Mouse (Mus musculus) WW6 (cell line): ENCODE results near the gene Pdcd4.
"Not testable (repeated sequence)": the region's sequence is repeated elsewhere in the genome, so short reads cannot be mapped to it uniquely, and the experiment has no call there.

Experiments
- DNase-seq: peaks from one replicate; pipeline ENCODE4 v3.0.0-alpha.2; 2013; ENCODE audit warnings: low read depth, low spot score

Pdcd4 gene

DNA sequence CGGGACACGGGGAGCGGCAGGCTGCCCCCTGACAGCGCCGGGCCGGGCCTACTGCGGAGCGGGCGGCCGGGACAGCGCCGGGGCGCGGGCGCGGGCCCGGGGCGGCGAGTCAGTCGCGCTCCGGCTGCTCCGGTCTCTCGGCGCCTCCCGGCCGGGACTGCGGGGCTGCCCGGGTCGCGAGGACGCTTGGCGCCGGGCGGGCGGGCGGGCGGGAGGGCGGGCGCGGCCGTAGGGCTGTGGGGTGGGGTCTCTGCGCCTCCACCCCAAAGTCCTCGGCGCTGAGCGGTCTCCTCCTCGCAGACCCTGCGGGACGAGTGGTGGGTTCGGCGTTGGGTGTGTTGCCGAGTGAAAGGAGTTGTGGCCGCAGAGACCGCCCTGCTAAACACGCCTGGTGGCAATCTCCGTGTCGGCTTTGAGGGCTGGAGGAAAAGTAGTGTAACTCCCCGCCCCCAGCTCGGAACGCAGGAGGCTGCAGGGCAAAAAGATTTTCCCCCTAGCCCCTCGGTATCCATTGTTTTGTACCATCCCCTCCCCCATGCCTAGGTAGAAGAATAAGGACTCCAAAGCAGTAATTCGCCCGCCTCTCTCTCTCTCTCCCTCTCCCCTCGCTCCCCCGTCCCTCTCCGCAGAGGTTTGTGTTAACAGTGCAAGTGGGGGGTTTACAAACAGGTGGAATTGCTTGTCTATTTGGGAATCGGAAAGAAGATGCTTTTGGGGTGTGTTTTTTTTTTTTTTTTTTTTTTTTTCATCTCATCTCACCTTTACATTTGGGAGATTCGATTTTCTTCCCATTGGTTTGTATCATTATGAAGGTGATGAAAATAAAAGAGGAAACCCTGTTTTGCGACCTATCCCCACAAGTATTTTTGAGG is 53.4 kb downstream of the Pdcd4 start:
- peak; percentile 62 for DNase-seq

DNA sequence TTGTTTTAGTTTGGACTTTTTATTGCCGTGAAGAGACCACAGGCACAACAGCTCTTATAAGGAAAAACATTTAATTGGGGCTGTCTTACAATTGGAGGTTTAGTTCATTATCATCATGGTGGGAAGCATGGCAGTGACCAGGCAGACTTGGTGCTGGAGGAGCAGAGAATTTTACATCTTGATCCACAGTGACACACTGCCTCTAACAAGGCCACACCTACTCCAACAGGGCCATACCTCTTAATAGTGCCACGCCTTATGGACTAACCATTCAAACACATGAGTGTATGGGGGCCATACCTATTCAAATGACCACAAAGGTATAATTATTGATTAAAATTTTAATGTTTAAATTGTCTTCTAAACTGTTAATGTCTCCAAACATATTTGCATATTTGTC is 65.5 kb downstream of the Pdcd4 start:
- DNase-seq = no peak

DNA sequence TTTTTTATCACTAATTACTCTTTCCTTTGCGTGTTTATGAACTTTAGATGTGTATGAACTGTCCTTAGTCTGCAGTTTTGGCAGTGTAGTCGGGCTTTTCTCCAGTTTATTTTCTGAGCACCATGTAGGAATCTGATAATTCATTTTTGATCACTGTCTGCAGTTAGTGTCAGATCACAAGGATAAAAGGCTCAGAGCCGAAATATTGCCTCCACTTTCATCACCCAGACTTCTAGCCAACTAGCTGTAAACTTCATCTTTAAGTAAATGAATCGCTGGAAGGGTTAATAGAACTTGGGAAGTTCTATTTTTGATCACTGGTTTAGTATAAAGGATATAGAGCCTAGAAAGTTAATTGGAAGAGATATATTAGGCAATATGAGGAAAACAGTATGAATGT is 70.5 kb downstream of the Pdcd4 start:
- no peak for DNase-seq

DNA sequence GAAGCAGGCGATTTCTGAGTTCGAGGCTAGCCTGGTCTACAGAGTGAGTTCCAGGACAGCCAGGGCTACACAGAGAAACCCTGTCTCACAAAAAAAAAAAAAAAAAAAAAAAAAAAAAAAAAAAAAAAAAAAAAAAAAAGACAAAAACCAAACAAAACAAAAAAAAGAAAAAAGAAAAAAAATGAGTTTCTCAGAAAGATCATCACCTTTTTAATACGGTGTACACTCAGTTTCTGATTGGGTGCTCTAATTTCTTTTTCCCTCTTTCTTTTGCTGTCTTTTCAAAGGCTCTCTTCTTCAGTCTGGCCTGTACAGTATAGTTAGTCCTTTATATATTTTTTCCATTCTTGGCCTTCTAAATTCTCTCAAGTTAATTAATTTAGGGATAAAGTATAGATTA is 72.3 kb downstream of the Pdcd4 start:
- DNase-seq = not testable (repeated sequence)

DNA sequence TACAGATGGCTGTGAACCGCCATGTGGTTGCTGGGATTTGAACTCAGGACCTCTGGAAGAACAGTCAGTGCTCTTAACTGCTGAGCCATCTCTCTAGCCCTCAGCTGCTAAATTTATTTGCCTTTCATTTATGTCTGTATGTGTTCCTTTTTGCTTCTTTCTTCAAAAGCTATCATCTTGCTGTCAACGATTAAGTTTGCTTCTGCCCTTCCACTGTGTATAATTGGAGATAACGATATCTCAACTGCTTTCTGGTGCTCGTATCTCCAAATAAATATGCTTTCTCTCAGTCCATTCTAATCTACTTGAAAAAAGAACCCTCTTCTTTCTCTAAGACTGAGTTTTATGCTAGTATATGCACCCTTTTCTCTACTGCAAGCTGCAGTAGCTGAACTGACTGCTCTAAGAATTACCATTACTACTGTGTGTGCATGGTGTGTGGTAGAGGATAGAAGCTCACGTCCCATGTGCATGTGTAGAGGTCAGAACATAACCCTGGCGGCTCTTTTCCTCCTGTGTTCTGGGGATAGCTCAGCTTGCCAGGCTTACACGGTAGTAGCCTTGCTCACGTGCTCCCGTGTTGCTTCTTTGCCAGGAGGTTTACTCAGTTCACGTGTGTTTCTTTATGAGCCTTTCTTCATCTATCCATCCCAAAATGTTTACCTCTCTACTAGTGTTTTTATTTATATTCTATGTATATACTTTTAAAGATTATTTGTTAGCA is 73.0 kb downstream of the Pdcd4 start:
- no peak for DNase-seq

DNA sequence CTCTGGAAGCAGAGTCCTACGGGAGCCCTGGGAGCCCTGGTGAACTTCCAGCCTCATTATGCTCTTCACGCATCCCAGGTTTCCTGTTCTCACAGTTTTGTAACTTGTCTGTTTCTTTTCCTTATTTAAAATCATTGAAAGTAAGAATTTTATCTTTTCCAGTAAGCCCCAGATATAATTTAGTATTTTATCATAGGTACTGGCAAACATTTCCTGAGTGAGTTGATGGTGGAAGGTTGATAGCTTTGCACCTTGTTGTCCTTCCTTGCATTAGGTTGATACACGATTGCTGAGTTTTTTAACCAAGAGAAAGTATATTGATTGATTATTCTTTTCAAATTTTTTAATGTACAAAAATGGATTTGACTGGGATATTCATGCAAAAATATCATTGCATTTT is 77.2 kb downstream of the Pdcd4 start:
- DNase-seq = no peak

DNA sequence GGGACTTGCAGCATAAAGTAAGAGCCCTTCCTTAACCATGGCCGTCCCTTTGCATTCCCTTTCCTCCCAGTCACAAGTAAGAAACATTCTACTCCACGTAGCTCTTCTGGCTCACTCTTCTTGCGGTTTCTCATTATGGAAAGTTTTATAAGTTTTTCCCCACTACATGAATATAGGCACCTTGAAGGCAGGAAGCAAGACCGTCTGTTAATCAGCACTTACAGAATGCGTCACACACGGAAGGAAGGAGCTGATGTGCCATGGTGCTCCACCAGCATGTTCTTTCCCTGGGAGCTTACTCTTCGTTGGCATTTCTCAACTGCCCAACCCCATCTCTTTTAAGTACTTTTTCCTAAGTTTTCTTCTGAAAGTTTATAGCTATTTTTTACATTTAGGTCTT is 79.9 kb downstream of the Pdcd4 start:
- DNase-seq = no peak

DNA sequence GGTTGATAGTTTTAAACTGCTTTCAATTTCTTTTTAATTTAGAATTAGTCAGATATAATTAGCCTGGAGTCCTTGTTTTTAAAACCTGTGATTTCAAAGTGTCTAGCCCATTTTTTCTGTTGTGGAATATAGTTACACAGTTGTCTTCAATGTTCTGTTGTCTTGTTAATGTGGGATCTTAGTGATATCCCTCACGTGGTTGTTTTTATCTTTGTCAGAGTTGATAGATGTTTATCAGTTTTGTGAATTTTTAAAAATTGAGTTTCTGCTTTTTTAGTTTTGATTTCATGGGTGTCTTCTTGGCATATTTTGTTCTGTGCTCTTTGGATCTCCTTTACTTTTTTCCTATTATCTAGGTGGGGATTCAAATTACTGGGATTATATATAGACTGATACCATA is 81.6 kb downstream of the Pdcd4 start:
- no peak for DNase-seq
